Mouse (Mus musculus) heart, postnatal 4 days (tissue): Measurements from ENCODE around the gene Nav2. TPM values are rescaled to one million over a fixed set of nuclear protein-coding genes. Genes with fewer than 3 reads are reported as not detected.

Experiments used
- DNase-seq: peaks from one replicate; pipeline ENCODE4 v3.0.0; 2021
- total RNA-seq, 2 experiments: library from RNA; stranded (reverse); gene quantifications; 2 replicates each; pipeline ENCODE4 v1.2.3; 2021

Gene Nav2
- total RNA-seq, 2 experiments from 2014 or later, result 106 to 112 TPM

DNA sequence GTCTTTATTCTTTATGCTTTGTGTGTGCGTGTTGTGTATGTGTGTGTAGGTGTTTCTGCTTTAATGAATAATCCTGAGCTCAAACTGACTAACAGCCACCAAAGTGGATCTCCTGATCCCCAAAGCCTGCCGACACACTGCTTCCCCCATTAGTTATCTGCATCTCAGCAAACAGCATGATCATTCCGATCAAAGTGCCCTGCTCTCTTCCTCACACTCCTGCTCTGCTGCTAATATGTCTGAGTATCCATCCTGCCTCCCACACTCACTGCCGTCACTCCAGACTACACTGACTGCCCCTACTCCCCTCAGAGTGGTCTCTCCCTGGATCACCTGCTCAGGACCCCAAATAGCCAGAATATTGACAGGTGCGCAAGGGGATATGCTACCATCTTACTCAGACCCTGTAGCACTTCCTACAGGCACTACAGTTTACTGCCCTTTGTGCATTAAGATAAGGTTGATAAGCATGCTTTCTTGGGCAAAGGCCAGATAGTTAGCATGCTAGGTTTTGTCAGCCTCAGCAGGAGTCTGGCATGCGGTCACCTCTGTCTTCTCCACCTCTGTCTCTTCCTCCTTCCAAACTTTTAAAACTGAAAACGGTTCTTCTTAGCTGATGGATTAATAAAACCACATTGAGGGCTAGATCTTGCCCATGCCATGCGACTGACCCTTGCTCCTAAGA lies 382.8 kb downstream of the Nav2 start:
- DNase-seq, result no peak

DNA sequence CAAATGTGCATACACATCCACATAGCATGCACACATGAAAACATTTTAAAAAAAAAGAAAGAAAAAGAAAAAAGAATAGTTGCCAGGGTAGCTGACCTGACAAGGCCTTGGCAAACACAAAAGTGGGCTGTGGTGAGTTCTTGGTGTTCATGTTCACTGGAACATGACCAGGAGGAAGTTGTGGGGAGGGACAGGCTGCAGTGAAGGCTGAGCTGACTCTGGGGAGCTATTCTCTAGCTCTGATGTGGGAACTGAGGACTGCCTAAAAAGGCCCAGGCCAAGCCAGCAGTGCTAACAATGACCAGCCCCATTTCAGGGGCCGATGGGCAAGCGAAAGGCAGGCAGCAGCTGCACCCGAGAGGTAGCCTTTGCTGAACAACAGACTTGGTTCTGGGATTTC lies 388.6 kb downstream of the Nav2 start:
- DNase-seq, result no peak

DNA sequence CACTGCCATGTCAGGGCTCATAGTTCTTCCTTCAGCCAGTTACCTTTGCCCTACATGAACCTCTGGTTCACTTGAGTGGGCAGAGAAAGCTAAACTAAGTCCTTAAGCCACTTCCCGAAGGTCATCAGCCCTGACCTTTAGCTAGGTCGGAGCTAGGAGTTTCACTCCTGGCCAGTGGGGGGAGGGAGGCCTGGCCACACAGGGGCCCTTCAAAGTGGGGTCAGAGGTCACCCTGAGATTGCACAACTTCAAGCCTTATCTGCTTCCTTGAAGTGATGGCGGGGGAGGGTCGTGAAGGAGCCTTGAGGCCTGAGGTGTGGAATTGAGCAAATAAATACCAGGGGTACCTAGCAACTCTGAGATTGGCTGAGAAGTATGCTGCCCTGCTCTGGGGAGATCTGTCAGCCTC lies 389.9 kb downstream of the Nav2 start:
- no peak for DNase-seq

DNA sequence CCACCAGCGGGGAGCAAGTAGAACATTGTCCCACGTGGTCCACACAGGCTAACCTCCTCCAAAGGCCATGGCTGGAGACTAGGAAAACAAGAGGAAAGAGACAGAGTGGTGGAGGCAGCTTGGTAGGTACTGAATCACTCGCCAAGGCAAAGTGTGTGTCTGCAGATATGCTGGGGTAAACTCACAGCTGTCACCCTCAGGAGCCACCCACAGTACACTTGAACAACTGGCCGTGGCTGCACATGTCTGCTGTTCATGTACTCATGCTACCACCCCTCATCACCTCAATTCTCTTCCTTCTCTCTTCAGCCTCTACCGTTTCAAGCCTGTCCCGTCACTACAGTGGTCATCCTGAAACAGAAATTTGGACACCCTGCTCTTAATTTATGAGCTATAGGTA lies 393.0 kb downstream of the Nav2 start:
- DNase-seq, result no peak

DNA sequence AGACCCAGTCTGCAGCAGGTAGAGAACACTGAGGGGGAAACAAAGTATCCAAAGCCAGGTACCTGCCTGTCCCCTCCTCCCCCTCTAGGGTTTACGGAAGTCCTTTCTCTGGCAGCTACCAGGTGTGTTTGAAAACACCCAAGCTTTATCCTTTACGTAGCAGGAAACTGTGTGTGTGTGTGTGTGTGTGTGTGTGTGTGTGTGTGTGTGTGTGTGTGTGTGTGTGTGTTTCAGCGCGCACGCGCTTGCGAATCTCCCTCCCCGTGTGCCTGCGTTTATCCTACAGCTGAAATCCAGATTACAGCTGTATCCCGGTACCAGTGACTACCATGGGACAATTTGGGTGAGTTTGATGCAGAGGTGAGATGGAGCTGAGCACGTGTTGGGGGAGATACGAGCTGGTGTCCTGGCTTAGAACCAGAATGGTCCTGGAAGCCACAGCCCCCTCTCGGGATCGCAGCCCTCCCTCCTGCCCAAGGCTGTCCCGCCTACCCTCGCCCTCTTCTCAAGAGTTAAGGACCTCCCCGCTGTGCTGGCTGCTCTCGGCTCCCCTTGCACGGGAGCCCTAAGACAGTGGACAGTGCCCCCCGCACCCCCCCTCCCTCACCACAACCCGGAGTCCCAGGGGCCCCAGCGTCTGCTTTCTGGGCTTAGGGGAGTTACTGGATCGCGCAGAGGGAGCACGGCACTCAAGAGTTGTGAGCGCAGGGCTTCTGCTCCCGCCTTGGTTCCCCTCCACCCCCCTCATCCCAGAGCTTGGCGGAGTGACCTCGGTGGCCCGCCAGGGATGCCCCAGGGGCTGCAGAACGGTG lies 395.3 kb downstream of the Nav2 start:
- no peak for DNase-seq

DNA sequence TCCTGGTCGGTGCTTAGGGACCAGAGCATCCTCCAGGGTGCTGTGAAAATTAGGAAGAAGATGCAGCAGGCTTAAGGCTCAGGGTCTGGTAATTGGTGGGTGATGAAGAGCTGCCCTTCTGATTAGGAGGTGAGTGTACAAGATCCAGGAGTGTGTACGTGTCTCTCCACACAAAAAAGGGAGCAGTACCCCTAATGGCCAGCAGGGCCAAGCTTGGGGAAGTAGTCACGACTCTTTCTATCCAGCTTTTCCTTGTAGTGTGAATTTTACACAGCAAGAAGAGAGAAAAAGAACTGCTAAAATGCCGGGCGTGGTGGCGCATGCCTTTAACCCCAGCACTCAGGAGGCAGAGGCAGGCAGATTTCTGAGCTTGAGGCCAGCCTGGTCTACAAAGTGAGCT lies 399.2 kb downstream of the Nav2 start:
- no peak for DNase-seq

DNA sequence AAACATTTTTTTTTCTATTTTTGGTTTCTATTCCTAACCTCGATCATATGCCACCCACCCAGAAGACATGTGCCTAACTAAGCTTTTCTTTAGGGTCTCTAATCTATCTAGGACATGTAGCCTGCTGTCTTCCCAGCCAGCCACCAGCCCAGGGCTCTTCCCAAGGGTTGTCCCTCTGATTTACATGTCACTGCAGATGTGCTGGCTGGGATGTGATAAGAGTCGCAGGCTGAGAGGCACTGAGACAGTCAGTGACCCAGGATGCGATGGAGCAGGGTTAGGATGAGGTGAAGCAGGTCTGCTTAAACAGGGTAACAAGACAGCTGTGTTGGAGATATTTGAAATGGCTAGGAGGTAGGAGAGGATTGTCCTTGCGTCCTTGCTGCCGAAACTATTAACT lies 401.2 kb downstream of the Nav2 start:
- no peak for DNase-seq

DNA sequence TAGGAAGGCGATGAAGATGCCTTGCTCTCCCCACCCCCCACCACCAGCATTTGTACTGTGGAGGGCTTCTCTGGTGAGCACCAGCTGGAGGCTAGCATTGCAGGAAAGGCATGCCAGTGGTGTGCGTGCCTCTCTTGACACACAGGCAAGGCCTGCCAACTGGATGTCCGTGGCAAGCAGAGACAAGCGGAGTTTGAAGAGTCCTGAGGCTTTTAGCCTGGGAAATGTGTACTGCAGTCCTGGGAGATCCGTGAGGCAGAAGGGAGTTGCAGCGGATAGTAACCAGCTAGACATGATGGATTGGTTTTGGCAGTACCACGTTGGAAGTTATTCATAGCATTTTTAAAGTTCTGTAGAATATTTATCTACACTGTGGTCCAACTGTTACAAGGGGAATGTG lies 405.4 kb downstream of the Nav2 start:
- no peak for DNase-seq

DNA sequence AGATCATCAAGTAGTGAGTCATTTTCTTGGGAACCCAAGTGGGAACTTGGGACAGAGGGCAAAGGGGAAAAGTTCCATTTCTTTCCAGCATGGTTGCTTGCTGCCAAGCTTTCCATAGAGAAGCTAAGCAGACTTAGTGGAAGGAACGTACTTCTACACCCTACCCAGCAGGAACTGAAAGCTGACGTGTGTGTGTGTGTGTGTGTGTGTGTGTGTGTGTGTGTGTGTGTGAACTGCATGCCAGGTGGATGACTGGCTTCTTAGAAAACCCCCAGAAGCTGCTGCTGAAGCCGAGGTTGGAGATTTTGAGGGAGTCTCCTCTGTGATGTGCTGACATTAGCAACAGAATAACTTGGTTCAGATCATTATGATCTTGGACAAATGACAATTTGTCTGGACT lies 406.5 kb downstream of the Nav2 start:
- DNase-seq, result no peak

DNA sequence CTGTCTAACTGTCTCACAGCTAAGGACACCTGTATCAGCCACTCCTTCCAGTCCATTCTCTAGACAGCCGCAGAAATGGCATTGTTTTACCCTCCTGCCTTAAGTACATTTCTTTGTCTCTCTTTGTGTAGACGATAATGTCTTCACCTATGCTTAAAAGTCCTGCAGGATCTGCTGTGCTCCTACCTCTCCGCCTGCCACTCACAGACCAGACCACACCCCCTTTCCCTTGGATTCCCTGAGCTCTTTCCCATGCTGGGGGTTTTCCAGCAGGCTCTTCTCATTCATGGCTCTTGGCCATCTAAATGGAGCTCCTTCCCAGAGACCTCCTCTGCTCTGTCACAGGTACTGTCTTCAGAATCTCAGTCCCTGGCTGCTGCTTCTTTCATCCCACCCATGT lies 408.1 kb downstream of the Nav2 start:
- DNase-seq, result no peak

DNA sequence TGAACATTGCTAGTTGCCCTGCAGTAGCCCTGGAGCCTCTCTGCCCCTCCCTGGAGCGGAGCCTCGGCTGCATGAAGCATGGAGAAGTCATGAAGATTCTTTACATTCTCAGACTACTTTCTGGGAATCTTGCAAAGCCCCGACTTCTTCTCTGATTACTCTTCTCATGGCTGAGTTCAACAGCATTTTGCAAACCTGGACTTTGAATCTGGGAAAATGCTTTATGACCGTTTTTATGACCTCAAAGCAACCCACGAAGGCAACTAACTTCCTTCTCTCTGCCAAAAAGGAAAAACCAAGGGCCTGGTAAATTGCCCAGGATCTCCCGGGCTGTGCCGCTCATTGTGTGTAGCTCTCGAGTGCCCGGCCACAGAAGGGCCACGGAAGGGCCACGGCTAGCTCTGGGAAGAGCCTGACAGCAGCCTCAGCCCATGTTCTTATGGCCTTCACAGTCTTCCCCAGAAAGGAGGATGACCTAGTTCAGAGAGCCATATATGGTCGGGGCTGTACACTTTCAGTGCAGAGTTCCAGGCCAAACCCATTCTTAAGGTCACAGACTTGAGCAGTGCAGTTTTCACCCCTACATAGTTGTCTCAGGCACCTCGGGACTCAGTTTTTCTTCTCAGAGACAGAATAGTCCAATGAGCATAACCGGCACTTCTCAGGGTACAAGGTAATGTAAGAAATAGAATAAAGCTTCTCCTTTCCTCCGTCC lies 409.8 kb downstream of the Nav2 start:
- no peak for DNase-seq

DNA sequence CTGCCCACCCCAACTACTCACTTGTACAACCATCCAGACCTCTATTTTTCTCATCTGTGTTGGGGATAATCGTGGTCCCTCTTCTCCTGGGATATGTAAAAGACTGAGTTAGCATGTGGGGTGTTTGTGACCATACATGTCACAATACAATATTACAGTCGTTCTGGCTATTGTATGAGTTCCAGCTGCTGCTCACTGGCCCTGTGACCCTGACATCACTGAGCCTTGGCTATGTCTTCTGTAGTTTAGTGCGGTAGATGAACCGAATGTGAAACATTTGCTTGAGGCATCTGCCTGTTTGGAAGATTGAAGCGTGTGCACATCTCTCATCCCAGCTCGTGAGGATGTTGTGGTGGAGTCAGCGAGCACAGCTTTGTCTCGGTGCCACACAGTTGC lies 410.4 kb downstream of the Nav2 start:
- DNase-seq, result no peak

DNA sequence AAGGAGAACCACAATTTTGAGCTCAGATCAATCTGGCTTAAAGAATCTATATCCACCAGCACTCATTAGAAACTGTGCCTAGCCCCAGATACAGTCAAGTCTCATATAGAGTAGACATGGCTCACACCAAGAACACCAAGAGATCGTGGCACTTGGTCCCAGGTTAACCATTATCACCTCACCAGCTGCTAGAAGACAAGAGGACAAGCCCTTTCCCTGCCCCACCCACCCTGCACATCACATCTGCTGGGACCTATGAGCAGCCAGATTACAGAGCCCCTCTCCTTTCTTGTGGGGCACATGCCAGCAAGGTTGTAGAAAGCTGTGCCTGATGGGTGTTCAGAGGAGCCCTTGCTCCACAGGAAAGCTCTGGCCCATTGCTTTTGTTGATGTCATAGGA lies 411.5 kb downstream of the Nav2 start:
- no peak for DNase-seq

DNA sequence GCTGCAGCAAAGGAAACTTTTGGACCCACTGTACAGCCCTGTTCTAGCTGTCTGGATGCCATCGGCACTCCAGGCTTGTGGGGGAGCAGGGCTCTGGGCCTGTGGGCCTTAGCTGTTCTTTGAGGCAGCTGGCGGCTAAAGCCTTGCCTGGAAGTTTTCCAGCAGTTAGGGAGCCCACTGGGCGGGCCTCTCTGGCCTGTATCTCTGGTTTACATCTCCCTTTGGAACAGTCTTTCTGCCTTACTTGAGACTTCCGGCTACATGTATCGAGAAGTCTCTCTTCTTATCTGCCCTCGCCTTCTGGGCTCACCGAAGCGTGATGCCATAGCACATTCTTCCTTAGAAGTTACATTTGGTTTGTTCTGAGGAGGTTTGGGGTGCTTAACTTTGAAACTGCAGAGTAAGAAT lies 412.6 kb downstream of the Nav2 start:
- DNase-seq, result peak; percentile 28

DNA sequence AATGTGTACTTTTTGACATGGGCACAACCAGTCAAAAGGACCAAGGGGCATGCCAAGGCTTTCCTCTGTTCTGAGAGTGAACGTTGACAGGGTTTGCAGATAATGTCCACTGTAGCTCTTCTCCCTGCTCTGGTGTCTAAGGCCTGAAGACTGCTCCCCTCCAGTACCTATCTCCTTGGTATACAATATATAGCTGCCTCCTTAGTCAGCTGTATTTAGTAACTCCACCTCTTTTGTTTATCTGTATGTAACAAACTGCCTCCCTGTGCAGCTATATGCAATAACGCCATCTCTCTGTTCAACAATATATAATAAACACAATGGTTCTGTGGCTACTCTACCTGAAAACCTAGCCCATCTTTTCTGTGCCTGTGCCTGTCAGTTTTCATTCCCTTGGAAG lies 413.7 kb downstream of the Nav2 start:
- no peak for DNase-seq

DNA sequence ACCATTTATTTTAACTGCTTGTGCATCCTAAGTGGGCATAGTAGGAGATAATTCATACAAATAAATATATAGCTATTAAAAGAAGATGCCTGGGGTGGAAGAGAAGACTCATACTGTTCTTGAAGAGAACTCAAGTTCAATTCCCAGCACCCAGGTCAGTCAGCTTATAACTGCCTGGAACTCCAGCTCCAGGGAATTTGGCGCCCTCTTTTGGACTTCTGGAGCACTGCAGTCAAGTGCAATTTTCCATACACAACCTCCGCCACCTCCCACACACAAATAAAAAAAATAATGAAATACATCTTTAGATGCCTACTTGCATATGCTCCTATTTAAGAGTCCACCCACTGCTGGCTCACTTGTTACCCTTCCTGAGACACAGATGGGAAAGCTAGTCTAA lies 416.1 kb downstream of the Nav2 start:
- DNase-seq, result no peak

DNA sequence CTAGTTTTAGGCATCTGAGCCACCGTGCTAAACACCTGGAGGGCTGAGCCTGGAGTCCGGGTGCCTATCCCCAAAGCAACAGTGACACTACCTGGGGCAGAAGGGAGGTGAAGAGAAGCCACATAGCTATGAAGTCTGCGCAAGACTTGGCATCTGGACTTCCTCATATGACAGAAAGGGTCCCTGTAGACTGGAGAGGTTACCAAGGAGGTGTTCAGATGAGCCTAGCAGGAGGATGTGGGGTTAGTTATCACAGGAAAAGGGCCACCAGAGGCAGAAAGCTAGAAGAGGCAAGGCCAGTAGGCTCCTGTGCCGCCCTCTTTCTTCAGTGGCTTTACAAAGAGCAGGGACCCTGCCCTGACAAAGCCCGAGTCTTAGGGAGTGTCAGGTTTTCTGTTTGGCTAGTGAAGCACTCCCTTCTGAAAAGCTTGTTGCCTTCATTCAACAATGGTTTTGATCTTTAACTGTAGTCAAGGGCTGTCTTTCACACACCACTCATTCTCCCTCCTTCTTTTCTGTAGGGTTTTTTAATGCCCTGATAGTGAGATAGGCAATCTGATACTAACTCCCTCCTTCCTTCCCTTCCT lies 417.7 kb downstream of the Nav2 start:
- no peak for DNase-seq

DNA sequence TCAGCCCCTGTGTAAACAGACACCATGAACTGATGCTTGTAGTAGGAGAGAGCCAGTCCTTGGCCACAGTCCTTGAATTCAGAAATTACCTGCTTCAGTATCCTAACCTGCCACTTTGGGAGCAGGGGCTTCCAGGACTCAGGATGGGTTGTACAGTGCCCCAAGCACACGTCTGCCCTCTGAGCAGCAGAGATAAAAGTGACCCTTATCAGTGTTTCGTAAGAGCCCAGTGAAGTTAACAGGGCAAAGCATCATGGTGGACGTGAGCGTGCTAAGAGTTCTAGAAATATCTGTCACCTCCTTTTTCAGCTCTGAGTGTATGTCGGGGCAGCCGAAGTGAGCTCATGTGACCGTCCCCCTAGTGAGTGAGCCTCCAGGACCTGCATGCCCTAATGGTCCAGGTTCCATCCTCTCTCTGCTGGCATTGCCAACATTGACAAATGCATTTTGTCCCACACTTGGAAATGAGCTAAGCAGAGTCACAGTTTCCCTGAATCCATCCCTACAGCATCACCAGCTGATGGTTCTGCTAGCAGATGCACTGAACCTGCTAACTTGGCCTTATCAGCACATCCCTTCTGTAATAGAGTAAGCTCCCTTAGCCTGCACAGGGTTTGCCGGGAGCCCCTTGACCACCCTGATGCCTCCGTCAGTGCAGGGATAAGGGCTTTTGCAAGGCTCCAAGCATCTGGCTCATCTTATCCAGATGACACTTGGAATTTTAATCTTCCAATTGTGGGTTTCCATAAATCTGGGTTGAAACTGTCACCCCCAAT lies 418.6 kb downstream of the Nav2 start:
- DNase-seq, result no peak

DNA sequence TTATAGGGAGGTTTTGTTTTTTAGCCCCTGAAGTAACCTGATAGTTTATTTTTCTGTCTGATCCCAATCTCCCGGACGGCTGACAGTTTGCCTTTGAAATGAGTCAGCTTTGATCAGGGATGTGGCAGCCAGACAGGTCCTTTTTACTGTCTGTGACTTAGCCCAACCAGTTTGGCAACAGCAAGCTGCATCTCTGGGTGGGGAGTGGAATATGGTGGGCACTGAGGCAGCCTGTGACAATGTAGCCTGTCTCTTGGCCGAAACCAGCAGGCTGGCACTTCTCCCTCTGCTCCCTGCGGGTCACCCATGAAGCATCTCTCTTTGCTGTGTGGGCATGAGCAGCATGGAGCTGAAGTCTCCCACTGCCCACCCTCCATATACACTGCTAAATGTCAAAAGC lies 421.7 kb downstream of the Nav2 start:
- DNase-seq, result no peak

DNA sequence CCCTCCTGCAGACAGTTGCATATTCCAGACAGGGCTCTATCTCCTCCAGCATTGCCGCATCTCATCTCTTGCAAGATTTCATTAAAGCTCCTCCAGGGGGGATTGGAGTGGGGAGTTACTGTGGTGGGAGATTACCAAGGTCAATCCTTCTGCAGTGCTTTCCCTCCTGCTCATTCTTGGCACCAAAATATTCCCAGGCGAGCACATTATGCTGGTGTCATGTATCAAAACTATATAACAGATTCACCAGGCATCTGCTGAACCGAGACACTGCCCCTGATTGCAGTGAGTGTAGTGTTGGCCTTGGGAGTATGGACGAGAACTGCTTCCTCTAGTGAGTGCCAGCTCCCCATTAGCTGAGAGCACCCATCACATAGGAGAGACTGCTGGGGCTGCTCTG lies 423.4 kb downstream of the Nav2 start:
- DNase-seq, result no peak

DNA sequence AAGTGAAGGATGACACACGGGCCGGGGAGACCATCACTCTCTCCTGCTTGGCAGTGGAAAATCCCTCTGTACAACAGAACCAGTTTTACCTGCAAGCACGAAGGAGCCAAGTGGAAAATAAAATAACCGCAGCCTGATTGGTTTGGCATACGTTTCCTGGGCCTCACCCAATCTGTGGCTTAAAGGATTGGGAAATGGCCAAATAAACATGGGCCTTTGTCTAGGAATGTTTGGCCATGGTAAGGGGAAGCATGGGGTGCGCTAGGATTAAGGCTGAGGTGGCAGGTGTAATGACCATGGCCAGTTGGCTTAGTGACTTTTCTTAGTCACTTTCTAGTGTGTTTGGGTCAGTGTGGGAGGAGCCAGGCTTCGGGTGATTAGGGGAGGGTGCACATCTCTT lies 424.1 kb downstream of the Nav2 start:
- no peak for DNase-seq

DNA sequence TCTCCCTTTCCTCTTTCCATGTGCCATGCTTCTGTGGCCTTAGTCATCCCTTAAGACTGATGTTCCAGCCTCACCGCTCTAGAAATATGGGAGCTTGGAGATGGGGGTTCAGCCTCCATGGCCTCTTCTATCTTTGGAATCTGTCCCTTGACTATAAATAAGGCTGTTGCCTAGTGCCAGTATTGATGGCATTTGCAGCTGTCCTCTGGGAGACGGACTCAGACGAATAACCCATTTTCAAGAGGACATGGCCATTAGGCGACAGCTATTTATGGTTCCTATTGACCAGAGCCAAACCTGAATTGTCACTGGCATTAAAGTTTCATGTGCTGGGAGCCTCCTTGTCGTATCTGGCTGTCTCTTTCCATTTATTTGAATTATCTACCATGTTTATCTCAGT lies 425.6 kb downstream of the Nav2 start:
- no peak for DNase-seq

DNA sequence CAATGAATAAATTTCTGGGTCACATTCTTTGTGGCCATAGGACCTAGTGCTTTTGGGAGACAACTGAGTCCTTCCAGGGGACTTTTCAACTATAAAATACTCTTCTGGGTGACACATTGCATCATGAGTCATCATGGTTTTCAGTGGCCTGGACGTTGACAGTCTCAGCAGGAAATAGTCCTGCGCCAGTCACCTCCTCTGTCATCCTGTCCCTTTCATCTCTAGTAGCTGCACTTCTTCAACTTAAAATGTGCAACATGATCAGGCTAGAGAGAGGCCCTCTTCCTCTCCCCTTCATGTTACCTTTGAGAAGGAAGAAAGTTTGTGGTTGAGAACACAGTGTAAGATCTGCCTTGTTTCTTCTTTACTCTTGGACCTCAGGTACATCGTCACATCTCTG lies 426.5 kb downstream of the Nav2 start:
- no peak for DNase-seq
